Mouse (Mus musculus) testis, adult 2 months (tissue): ENCODE data around the gene Myo5c. TPM values are rescaled to one million over a fixed set of nuclear protein-coding genes. Genes with fewer than 3 reads are reported as not detected.

ENCODE experiments used
- H3K27ac ChIP-seq: fragments of 200-500 bp; 2 replicates; pipeline ENCODE4 v1.5.1; 2012; ENCODE audit warnings: low read depth, low read length; ENCODE audit not compliant: control insufficient read depth, insufficient read depth
- H3K27me3 ChIP-seq: fragments of 200-500 bp; 2 replicates; pipeline ENCODE4 v1.6.1; 2012; ENCODE audit warnings: mild to moderate bottlenecking, low read length, moderate library complexity; ENCODE audit not compliant: control insufficient read depth, insufficient read depth
- H3K36me3 ChIP-seq: fragments of 200-500 bp; 2 replicates; pipeline ENCODE4 v1.6.1; 2012; ENCODE audit warnings: mild to moderate bottlenecking, low read length; ENCODE audit not compliant: control insufficient read depth, insufficient read depth
- H3K4me1 ChIP-seq: fragments of 200-500 bp; 2 replicates; pipeline ENCODE4 v1.6.1; 2012; ENCODE audit warnings: low read length; ENCODE audit not compliant: control insufficient read depth, insufficient read depth
- H3K4me3 ChIP-seq: fragments of 200-500 bp; 2 replicates; pipeline ENCODE4 v1.5.1; 2012; ENCODE audit warnings: low read depth, mild to moderate bottlenecking, low read length, moderate library complexity, mixed read lengths; ENCODE audit not compliant: control insufficient read depth
- CTCF ChIP-seq: fragments of 200-500 bp; IDR thresholded peaks from 2 replicates; pipeline ENCODE4 v1.5.1; 2012; ENCODE audit warnings: low read depth, mild to moderate bottlenecking, inconsistent platforms, low read length, moderate library complexity; ENCODE audit not compliant: control insufficient read depth, insufficient read depth, insufficient replicate concordance
- POLR2A ChIP-seq: fragments of 200-500 bp; IDR thresholded peaks from 2 replicates; pipeline ENCODE4 v1.6.1; 2012; ENCODE audit warnings: low read depth, mild to moderate bottlenecking, inconsistent platforms, low read length, moderate library complexity; ENCODE audit not compliant: control insufficient read depth
- polyA plus RNA-seq: library from polyadenylated mRNA; depleted of rRNA; stranded (reverse); fragments of >200 nt; gene quantifications from 2 replicates; pipeline ENCODE4 v1.2.3, GENCODE M21; 2012

The Myo5c gene
- polyA plus RNA-seq, 1 experiment: 1.3 TPM

DNA sequence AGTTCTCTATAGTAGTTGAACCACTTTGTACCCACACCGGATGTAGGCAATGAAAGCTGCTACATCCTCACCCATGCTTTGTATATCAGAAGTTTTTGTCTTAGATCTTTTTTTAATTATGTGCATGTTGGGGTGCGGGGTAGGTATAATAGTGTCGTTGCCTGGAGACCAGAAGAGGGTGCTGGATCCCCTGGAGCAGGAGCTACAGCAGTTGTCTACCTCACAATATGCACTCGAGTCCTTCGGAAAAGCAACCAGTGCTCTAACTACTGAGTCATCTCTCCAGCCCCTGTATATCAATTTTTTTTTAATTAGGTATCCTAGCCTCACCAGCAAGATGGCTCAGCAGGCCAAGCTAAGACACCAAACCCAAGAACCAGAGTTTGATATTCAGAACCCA, 75.2 kb downstream of the Myo5c start:
- TF ChIP-seq POLR2A: no peak
- TF ChIP-seq CTCF: no peak
- no peaks in the 10 kb centered on the region for H3K36me3 ChIP-seq
- no peaks in the 10 kb centered on the region for H3K27me3 ChIP-seq
- no peak overlapping the region for H3K27ac ChIP-seq
- H3K4me1 ChIP-seq: peaks cover 6% of the 10 kb centered on the region
- H3K4me3 ChIP-seq: no peak overlapping the region

- H3K27me3 ChIP-seq: no peaks in the 10 kb centered on the region
- no peaks in the 10 kb centered on the region for H3K36me3 ChIP-seq
- TF ChIP-seq POLR2A: no peak
- TF ChIP-seq CTCF: no peak
- no peak overlapping the region for H3K27ac ChIP-seq
- no peak overlapping the region for H3K4me3 ChIP-seq
- peaks cover 9% of the 10 kb centered on the region for H3K4me1 ChIP-seq
Measured at GRCm38 (mm10) chr9:75308621-75309020, 76.8 kb downstream of the Myo5c start.

- Histone ChIP-seq H3K36me3 (no peaks in the 10 kb centered on the region), H3K27me3 (no peaks in the 10 kb centered on the region), H3K27ac (no peak overlapping the region), H3K4me1 (peaks cover 9% of the 10 kb centered on the region), H3K4me3 (no peak overlapping the region)
- TF ChIP-seq CTCF (peak; percentile 81; the same call in 1 of the 2 replicates), POLR2A (no peak)
Measured at GRCm38 (mm10) chr9:75312008-75312407, 80.2 kb downstream of the Myo5c start.

GRCm38 (mm10) chr9:75313138-75313831, 81.5 kb downstream of the Myo5c start:
- Histone ChIP-seq H3K4me3 (peak overlapping the region; percentile 66), H3K27ac (no peak overlapping the region), H3K4me1 (peaks cover 9% of the 10 kb centered on the region), H3K36me3 (no peaks in the 10 kb centered on the region), H3K27me3 (no peaks in the 10 kb centered on the region)
- TF ChIP-seq POLR2A (no peak), CTCF (no peak)

GRCm38 (mm10) chr9:75313832-75314516, 82.2 kb downstream of the Myo5c start:
- Histone ChIP-seq H3K36me3 (no peaks in the 10 kb centered on the region), H3K27me3 (no peaks in the 10 kb centered on the region), H3K27ac (0 out of 2 replicates have a peak overlapping the region, but pooled peaks have one; percentile 9), H3K4me1 (peaks cover 11% of the 10 kb centered on the region), H3K4me3 (peak overlapping the region; percentile 87)
- TF ChIP-seq CTCF: no peak
- peak; percentile 32; the same call in 1 of the 2 replicates for TF ChIP-seq POLR2A

DNA sequence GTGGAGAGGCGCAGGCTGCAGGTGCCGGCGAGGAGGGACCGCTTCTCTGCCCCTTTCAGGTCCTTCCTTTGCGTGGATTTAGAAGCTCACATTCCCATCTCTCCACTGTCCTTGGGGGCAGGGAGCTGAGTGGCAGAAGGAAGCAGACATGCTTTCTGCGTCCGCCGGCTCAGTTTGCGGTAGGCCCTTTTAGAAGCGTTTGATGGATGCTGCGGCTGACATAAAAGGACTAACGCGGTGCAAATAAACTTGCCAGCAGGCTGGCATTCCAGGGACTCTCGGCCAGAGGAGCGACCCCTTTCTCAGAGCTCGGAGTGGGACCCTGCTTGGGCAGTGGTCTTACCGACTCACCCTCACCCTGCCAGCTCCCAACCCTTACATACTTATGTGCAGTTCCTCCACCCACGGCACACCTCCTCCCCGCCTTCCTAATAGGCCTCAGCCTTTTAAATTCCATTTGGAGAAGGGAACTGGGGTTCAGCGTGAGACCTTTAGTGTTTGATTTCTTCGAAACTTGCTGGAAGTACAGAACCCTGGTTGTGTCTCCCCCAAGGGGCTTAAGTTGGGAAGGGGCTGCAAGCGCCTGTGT, 82.8 kb downstream of the Myo5c start:
- no peaks in the 10 kb centered on the region for H3K36me3 ChIP-seq
- H3K27ac ChIP-seq: no peak overlapping the region

GRCm38 (mm10) chr9:75315238-75315637, 83.4 kb downstream of the Myo5c start:
- no peak for TF ChIP-seq CTCF
- no peak for TF ChIP-seq POLR2A
- Histone ChIP-seq H3K4me1 (peaks cover 11% of the 10 kb centered on the region), H3K27me3 (no peaks in the 10 kb centered on the region), H3K27ac (no peak overlapping the region), H3K36me3 (no peaks in the 10 kb centered on the region), H3K4me3 (no peak overlapping the region)

More for the DNA sequence above, 82.8 kb downstream of the Myo5c start:
- TF ChIP-seq CTCF: no peak
- TF ChIP-seq POLR2A: no peak
- H3K4me1 ChIP-seq: peaks cover 11% of the 10 kb centered on the region
- H3K27me3 ChIP-seq: no peaks in the 10 kb centered on the region
- peak overlapping the region; percentile 87 for H3K4me3 ChIP-seq
